28 mouse cellular contexts compared by ENCODE assay signal in genomic region chr11:51896012-51896411, GRCm38 (mm10). TPM values are rescaled to one million over a fixed set of nuclear protein-coding genes. Genes with fewer than 3 reads are reported as not detected.
DNase-seq lines count a peak whose midpoint lies in the region; ATAC-seq and TF ChIP-seq lines count a peak whose summit lies in the region.
"Had no signal": no experiment of that assay in that cellular context is flagged by ENCODE, and none has a peak within 500 bp of the region (broad histone marks: within the 10 kb centered on the region; RNA-seq: fewer than 3 reads in every experiment).

No protein-coding gene starts in this region.

- 43% methylated on average over 4 of the region's 4 CpGs for WGBS in forebrain, embryonic 16.5 days

- peak overlapping the region; percentile 75; the same call in 1 of the 2 replicates for H3K27ac ChIP-seq in gastrocnemius, adult 2 months
- no peak overlapping the region for H3K27ac ChIP-seq in forebrain, embryonic 16.5 days (ENCODE audit: low read length)
- H3K27ac ChIP-seq: embryonic facial prominence, embryonic 12.5 days; embryonic facial prominence, embryonic 15.5 days; heart, embryonic 15.5 days; hindbrain, embryonic 10.5 days; hindbrain, embryonic 13.5 days; intestine, embryonic 15.5 days had no signal

- H3K4me1 ChIP-seq in forebrain, embryonic 16.5 days (replicated peaks; ENCODE audit: control insufficient read depth, insufficient read depth, low read length) = no peaks in the 10 kb centered on the region; the same call in 1 of the 2 replicates
- H3K4me1 ChIP-seq: embryonic facial prominence, embryonic 15.5 days; heart, embryonic 12.5 days; intestine, embryonic 15.5 days had no signal

- no peaks in the 10 kb centered on the region for H3K36me3 ChIP-seq in forebrain, embryonic 16.5 days (ENCODE audit: control insufficient read depth, insufficient read depth)
- H3K36me3 ChIP-seq: embryonic facial prominence, embryonic 12.5 days; embryonic facial prominence, embryonic 15.5 days; heart, embryonic 12.5 days; heart, embryonic 15.5 days; hindbrain, embryonic 10.5 days; hindbrain, embryonic 13.5 days; intestine, embryonic 15.5 days had no signal

- no peak overlapping the region for H3K4me3 ChIP-seq in gastrocnemius, adult 2 months
- H3K4me3 ChIP-seq in forebrain, embryonic 16.5 days (replicated peaks; ENCODE audit: low read length) = no peak overlapping the region
- H3K4me3 ChIP-seq: embryonic facial prominence, embryonic 12.5 days; embryonic facial prominence, embryonic 15.5 days; heart, embryonic 12.5 days; heart, embryonic 15.5 days; hindbrain, embryonic 10.5 days; hindbrain, embryonic 13.5 days; intestine, embryonic 15.5 days had no signal

- H3K9me3 ChIP-seq in forebrain, embryonic 16.5 days (ENCODE audit: control insufficient read depth, low read length) = no peaks in the 10 kb centered on the region
- H3K9me3 ChIP-seq: embryonic facial prominence, embryonic 12.5 days; embryonic facial prominence, embryonic 15.5 days; heart, embryonic 12.5 days; heart, embryonic 15.5 days; hindbrain, embryonic 10.5 days; hindbrain, embryonic 13.5 days; intestine, embryonic 15.5 days had no signal

- H3K27me3 ChIP-seq in forebrain, embryonic 16.5 days (replicated peaks; ENCODE audit: control insufficient read depth, insufficient read depth, low read length) = no peaks in the 10 kb centered on the region
- H3K27me3 ChIP-seq: hindbrain, embryonic 13.5 days; Patski had no signal

- intact Hi-C loops in gastrocnemius, adult 2 months (cut with DNase I) = no loop called here
- intact Hi-C loops in gastrocnemius, postnatal 14 days (cut with DNase I; ENCODE audit: low total_unique reads) = no loop called here

- no peak for TF ChIP-seq CTCF in gastrocnemius, adult 2 months (IDR thresholded peaks at IDR 0.05)

- no peak overlapping the region for H3K4me2 ChIP-seq in forebrain, embryonic 16.5 days (ENCODE audit: low read length)
- H3K4me2 ChIP-seq: embryonic facial prominence, embryonic 12.5 days; embryonic facial prominence, embryonic 15.5 days; heart, embryonic 12.5 days; heart, embryonic 15.5 days; hindbrain, embryonic 13.5 days; intestine, embryonic 15.5 days had no signal

- ATAC-seq in forebrain, embryonic 16.5 days = no peak
- ATAC-seq: CD4-positive, CD25-positive, alpha-beta regulatory T cell, adult 4 months; forebrain, embryonic 14.5 days; hindbrain, embryonic 16.5 days; intestine, embryonic 15.5 days; Patski had no signal

- H3K9ac ChIP-seq in forebrain, embryonic 16.5 days (replicated peaks; ENCODE audit: low read depth, low read length) = no peak overlapping the region
- H3K9ac ChIP-seq: embryonic facial prominence, embryonic 12.5 days; embryonic facial prominence, embryonic 15.5 days; heart, embryonic 12.5 days; heart, embryonic 15.5 days; hindbrain, embryonic 13.5 days; intestine, embryonic 15.5 days had no signal

- no peak for DNase-seq in gastrocnemius, adult 2 months
- DNase-seq in gastrocnemius, postnatal 14 days = no peak
- DNase-seq in 3T3-L1 (ENCODE audit: low read depth, low spot score) = peak; percentile 31
- peak; percentile 58 for DNase-seq in Muller cell, postnatal 12 days (ENCODE audit: inconsistent ontology term)
- no peak for DNase-seq in heart, adult 11 months
- DNase-seq: adrenal gland, postnatal 10 days; adrenal gland, postnatal 36 days; B cell, adult 2 months; cerebellum, adult 11 months; cerebellum, adult 2 months; cerebellum, adult 9-11 months; cerebellum, postnatal 25 days; gastrocnemius, postnatal 10 days; heart, adult 18-20 months; heart, postnatal 10 days; heart, postnatal 36 days had no signal

RNA-seq across cellular contexts. Expression of gene Jade2, which starts 38.6 kb away (rescaled TPM):
- total RNA-seq in gastrocnemius, adult 2 months (2021) = 1 to 10 TPM; 7.8 to 7.9 TPM
- 1 to 10 TPM; 2.0 to 5.0 TPM for total RNA-seq in gastrocnemius, postnatal 14 days (2021)
- polyA plus RNA-seq in forebrain, embryonic 16.5 days (2015; fragmentation: Nextera tagmentation; extraction: Ambion mirVana) = 0.47 and 0.70 TPM in 2 replicates

Comparison
In these comparisons a context has a peak if more than half of its experiments do, and no peak if none do; other contexts are left out.
1. DNase-seq: peak in 3T3-L1 (single experiment) and Muller cell, postnatal 12 days (single experiment); none in gastrocnemius, adult 2 months (single experiment), gastrocnemius, postnatal 14 days (single experiment) and heart, adult 11 months (single experiment).